Mouse (Mus musculus): ENCODE measurements at regions not wholly inside any gene's neighbourhood (a gene's known extent, or its start where the extent isn't known, plus 50 kb on each side); places are given as distances from the start of the nearest gene placed in this dataset.

- DNase-seq: no peak
Measured at GRCm38 (mm10) chr10:119052441-119053041, 182.5 kb upstream of the Dyrk2 start.

DNA sequence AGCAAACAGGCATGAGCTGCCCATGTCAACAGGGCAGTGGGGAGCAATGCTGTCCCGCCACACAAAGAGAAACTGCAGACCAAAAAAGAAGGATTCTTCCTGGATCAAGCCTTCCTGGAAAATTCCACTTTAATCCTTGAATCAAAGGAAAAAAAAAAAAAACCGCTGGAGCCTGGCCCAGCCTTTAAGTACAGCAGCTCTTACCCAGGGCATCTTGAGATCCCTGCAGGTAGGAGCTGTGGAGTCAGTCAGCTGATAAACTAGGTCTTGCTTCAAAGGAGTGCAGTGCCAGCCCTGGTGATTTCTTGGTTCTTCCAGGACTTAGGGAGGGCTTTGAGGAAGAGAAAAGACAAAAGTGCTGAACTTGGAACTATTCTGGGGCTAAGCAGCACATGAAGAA is 181.6 kb upstream of the Dyrk2 start:
- DNase-seq: no peak

DNA sequence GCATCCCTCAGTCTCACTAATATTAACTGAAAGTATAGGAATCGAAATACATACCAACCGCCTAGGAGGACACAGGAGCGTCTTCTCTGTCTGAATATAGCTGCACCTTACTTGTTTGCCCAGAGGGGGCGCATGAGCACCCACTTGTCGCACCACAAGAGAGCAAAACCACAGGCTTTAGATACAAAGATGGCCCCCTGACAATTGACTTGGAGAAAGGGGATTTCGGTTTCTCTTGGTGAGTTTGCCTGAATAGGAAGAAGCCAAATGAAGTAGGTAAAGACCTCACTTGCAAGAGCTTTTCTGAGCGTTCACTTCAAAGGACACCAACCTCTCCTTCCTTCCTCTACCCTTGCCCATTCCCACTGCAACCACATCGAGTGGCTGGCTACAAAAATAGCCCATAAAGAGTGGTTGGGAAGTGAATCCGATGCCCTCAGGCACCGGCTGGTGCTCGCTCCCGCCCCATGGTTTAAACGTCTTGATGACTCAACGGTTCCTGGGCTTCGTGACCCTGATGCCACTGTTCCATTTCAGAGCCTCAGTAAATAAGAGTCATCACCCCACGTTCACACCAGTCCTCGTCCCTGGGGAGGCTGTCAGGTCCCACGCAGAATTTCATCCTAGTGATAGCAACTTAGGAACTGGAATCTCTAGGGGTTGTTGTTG is 180.1 kb upstream of the Dyrk2 start:
- DNase-seq: no peak

- DNase-seq: no peak
Measured at GRCm38 (mm10) chr10:119048643-119049420, 178.8 kb upstream of the Dyrk2 start.

DNA sequence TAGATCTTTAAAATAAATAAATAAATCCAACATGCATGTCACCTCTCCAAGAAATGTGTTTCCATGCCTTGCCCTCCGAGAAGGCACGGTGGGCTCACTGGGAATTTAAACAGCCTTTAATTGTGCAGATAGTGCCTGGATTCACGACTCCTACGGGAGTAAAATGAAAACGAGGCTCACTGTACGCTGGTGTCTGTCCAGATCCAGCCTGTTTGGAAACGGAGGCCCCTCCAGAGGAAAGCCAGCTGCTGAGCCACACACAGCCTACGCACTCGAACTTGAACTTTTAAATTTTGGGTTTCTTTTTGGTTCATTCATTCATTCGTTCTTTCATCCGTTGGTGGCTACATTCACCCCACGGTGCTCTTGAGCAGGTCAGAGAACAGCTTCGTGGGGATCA is 175.1 kb upstream of the Dyrk2 start:
- no peak for DNase-seq

GRCm38 (mm10) chr10:119043069-119043468 is 173.1 kb upstream of the Dyrk2 start:
- DNase-seq: peak in 1 of 2 experiments; percentile 27

- no peak for DNase-seq
Measured at GRCm38 (mm10) chr10:119040205-119040604, 170.2 kb upstream of the Dyrk2 start.

DNA sequence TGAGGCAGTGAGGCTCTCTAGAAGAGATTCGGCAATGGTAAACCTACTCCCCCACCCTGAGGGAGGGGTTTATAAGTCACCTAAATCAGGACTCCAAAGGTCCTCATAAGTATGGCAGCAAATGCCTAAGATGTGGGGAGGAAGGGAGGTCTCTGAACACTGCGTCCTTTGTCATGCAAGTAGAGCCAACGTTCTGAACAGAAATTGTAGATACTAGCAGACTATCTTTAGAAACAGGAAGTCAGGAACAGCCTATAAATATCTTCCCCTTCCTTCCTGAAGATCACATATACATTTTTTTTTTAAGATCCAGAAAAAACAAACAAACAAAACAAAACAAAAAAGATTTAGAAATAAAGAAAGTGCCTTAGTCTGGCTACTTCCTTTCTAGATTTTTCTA is 169.7 kb upstream of the Dyrk2 start:
- DNase-seq: no peak

DNA sequence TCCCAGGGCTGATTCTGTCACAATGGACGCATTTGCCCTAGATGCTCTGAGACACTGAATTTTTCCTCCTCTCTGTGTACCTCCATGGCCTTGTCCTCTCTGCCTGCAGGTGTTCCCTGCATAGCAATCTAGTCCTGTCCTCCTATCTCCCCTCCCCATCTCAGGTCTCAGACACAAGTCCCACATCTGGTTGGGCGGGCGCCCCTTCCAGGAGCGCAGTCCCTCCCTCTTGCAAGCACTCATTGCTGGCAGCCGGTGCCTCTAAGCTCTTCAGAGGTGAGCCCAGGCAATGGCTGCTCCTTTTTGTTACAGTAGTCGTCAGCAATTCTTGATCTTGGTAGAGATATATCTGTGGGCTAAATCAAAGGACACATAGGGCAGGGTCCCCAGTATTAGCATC is 169.0 kb upstream of the Dyrk2 start:
- no peak for DNase-seq

DNA sequence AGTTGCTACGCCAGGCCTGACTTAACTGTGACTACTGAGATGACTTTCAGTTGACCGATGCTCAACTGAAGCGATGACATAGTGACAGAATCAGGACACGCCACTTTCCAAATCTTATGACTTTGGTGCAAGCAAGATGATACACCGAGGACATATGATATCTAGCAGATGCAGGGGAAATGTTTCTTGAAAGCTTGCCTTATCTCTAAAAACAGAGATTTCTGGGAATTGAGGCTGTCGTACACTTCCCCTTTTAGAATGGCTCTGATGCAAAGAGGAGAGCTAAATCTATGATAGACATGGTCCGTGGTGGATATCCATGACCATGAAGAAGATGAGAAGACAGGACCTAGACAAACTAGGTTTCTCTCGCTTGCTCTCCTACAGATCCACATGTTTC is 167.8 kb upstream of the Dyrk2 start:
- DNase-seq: no peak

DNA sequence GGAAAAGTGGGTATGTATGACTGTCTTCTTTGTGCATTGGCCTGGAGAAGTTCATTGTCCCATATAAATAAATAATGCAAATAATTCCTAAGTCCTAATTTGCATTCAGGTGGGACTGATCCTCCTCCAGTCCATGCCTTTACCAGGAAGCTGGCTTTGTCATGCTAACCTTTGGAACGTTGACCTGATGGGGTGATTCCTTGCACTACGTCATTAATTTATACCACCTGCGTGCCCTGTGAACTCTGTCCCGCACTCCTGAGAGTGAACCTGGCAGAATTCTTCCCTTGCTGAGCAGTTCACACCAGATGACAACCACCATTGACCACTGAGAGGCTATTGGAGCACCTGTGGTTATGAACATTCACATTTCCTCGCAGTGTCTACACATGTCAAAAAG is 165.9 kb upstream of the Dyrk2 start:
- DNase-seq: no peak

DNA sequence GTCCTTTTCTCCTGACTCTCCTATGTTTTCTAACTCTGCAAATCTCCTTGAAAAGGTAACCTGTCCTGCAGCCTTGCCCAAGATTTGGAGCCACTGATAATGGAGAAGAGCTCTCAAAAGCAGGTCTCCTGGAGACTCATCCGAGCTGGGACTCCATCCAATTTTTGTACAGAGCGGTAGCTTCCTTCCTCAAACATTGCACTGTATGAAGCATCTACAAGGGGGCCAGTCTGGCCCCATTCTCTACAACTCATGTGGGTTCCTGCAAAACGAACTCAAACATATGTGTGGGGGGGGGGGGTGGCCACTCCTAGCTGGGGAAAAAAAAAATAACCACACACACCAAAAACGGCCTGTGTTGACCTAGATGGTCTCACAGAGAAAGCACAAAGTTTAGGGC is 164.4 kb upstream of the Dyrk2 start:
- no peak for DNase-seq

GRCm38 (mm10) chr10:119031282-119032275 is 161.6 kb upstream of the Dyrk2 start:
- no peak for DNase-seq

GRCm38 (mm10) chr10:119028480-119029137 is 158.6 kb upstream of the Dyrk2 start:
- no peak for DNase-seq

DNA sequence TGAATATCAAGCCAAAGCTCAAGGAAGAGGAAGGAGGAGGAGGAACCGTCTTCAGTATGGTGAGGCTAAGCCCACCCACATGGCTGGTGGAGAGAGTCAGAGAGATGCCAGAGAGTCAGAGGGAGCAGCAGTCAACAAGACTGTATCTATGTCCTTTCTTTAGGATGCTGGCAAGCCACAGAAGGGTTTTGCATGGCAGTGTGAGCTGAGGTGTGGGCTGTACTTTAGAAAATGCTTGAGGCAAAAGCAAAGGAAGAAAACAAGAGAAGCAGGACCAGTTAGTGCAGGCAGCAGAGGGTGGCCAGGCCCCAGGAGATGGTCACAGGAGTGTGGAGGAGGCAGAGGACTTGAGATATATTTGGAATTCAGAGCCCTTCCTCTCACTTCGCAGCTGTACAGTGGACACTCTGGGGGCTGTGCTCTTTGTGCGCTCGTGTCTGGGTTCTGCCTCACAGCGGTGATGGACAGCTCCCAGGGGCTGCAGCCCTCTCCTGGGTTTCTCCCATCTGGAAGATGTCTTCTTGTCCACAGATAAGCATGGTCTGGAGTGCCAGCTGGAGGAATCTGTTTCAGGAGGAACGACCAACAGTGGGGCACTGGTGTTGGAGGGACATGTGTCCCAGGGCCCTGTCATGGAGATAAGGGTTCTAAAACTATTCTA is 157.4 kb upstream of the Dyrk2 start:
- DNase-seq: no peak

- no peak for DNase-seq
Measured at GRCm38 (mm10) chr10:119026291-119026690, 156.3 kb upstream of the Dyrk2 start.

GRCm38 (mm10) chr10:119024425-119024824 is 154.4 kb upstream of the Dyrk2 start:
- DNase-seq: no peak

GRCm38 (mm10) chr10:119019082-119019481 is 149.1 kb upstream of the Dyrk2 start:
- DNase-seq: no peak

DNA sequence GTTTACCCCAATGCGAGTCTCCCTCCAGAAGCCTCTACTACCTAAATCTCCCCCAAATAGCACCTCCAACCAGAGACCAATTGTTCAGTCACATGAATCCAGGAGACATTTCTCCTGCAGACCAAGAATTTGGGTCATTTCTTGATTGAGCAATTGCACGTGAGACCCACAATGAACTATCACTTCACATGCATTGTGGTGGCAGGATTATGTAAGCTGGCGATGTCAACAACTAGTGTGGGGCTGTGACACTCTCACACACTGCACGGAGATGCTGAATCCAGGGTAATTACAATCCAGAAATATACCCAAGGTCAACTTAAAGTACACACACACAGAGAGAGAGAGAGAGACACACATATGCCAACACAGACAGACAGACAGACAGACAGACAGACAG is 148.5 kb upstream of the Dyrk2 start:
- DNase-seq: no peak

- DNase-seq: no peak
Measured at GRCm38 (mm10) chr10:119016104-119016503, 146.1 kb upstream of the Dyrk2 start.

DNA sequence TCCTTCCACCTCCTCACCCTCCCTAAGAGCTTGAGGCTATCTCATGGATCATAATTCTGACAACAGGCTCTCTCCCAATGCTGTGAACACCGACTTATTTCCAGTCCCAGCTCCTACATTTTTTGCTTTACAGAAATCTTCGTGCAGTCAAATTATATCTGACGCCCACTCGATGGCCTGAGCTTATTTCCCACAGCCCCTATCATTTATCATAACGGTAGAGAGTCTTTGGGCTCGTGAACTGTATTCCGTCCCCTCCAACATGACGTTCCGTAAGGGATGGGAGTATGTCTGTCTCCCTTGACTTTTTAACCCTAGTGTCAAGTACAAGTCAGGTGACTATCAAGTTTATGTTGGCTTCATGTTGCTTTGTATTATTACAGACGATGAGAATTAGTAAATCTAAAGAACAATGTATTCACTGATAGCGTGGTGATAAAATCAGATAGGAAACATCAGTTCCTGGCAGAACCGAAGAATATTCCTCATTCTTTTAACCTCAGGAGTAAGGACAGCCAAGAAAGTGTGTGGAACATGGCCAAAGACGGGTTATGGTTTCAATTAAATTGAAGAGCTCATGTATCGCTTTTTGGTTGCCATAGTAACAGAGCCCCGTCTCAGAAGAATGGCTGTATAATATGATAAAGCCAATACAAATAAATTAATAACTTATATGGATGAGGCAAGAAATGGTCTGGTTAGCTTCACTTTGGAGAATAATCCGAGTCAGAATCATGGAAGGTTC is 145.5 kb upstream of the Dyrk2 start:
- DNase-seq: no peak
